Mouse (Mus musculus): Measurements from ENCODE around the gene Ikzf3.

GRCm38 (mm10) chr11:98512881-98513280 is 33.0 kb downstream of the Ikzf3 start:
- TF ChIP-seq POLR2A (IDR thresholded peaks at IDR 0.05; ENCODE audit: insufficient read length, low read depth) = no peak
- TF ChIP-seq POLR2AphosphoS2 (IDR thresholded peaks at IDR 0.05; ENCODE audit: insufficient read length, low read depth) = no peak
